8 mouse cellular contexts compared by ENCODE assay signal in the genomic region with DNA sequence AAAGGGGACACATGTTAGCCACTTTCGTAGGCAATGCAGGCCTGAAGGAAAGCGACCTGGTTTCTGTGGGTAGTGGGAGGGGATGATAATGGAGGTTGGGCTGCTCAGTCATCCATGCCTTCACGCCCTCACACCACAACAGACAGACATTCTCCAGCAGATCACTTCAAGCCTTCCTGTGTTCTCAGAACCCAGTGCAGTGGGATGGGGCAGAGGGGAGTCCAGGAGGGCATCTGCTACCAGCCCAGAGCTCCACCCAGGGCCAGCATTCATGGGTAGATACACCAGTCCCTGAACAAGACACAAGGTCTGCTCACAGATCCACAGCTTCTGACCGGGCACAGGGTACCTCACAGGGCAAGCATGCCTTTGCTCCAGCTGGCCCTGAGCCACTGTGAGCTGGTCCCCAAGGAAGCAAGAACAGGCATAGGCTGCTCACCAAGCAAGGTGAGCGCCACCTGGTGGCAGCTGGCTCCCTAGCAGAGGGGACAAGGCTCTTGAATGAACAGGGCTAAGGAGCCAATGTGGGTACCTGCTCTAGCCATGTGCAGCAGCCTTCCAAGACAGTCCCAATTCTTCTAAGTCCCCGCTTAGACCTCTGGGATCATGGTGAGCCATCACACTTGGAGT.
DNase-seq lines count a peak whose midpoint lies in the region; ATAC-seq lines count a peak whose summit lies in the region.

No protein-coding gene starts in this region.

- H3K27me3 ChIP-seq in hindbrain, embryonic 14.5 days (ENCODE audit: control insufficient read depth, insufficient read depth, low read length) = peaks cover 20% of the 10 kb centered on the region; the same call in 1 of the 2 replicates

- 18% methylated on average over 6 of the region's 6 CpGs for WGBS in hindbrain, embryonic 14.5 days

- H3K4me2 ChIP-seq in hindbrain, embryonic 14.5 days (replicated peaks) = no peak overlapping the region

- peak; percentile 80; the same call in 1 of the 2 replicates for ATAC-seq in hindbrain, embryonic 14.5 days (ENCODE audit: low FRiP score)
- peak; percentile 80 for ATAC-seq in megakaryocyte progenitor cell, adult 5-6 weeks (replicated peaks; ENCODE audit: poor library complexity)

- no peak overlapping the region for H3K4me3 ChIP-seq in hindbrain, embryonic 14.5 days (replicated peaks; ENCODE audit: low read length)

- H3K27ac ChIP-seq in hindbrain, embryonic 14.5 days = no peak overlapping the region

- peak; percentile 85 for DNase-seq in R1 (ENCODE audit: low read depth, low spot score)
- peak; percentile 70 for DNase-seq in cerebellum, adult 9-11 months
- peak; percentile 62 to 71 for DNase-seq in frontal cortex, postnatal 10 days (ENCODE audit: low spot score in 2 of 2)
- DNase-seq in hindbrain, embryonic 14.5 days (ENCODE audit: low spot score) = peak; percentile 91
- peak; percentile 79 to 82 for DNase-seq in left cerebral cortex, adult 18-20 months (ENCODE audit: low spot score in 2 of 2)
- peak; percentile 63 to 72 for DNase-seq in right cerebral cortex, postnatal 36 days (ENCODE audit: low spot score in 2 of 2)
- peak; percentile 40 to 81 for DNase-seq in urinary bladder, postnatal 4 days (ENCODE audit: low spot score in 2 of 2)

- no peaks in the 10 kb centered on the region for H3K9me3 ChIP-seq in hindbrain, embryonic 14.5 days (ENCODE audit: control insufficient read depth, low read length)

- peaks cover 8% of the 10 kb centered on the region for H3K4me1 ChIP-seq in hindbrain, embryonic 14.5 days (replicated peaks; ENCODE audit: control insufficient read depth, insufficient read depth, low read length)

- H3K9ac ChIP-seq in hindbrain, embryonic 14.5 days = no peak overlapping the region

- no peaks in the 10 kb centered on the region for H3K36me3 ChIP-seq in hindbrain, embryonic 14.5 days (replicated peaks; ENCODE audit: control insufficient read depth, insufficient read depth)
